Mouse (Mus musculus) heart, postnatal 36 days (tissue): Measurements from ENCODE around the gene Coro7. TPM values are rescaled to one million over a fixed set of nuclear protein-coding genes. Genes with fewer than 3 reads are reported as not detected.

ENCODE experiments used
- DNase-seq, 2 experiments: peaks; one replicate each; pipeline ENCODE4 v3.0.0; 2021 to 2022
- intact Hi-C: fragments of 180-260 bp; cut with DNase I; formaldehyde crosslinking; loops from one replicate; pipeline ENCODE4 v1.15.1; 2025
- total RNA-seq, 2 experiments: library from RNA; stranded (reverse); gene quantifications; 2 replicates each; pipeline ENCODE4 v1.2.3; 2021

Coro7 gene
- total RNA-seq, 2 experiments from 2014 or later: 13.0 to 13.7 TPM

- no peak for DNase-seq
- intact Hi-C loops: loop anchor here (5.0 kb wide), 1 partner anchor 229 kb away; no protein-coding TSS in a partner anchor
Measured at GRCm38 (mm10) chr16:4633661-4634060, 45.9 kb downstream of the Coro7 start.

GRCm38 (mm10) chr16:4632050-4632449 is 47.5 kb downstream of the Coro7 start:
- peak in 1 of 2 experiments; percentile 45 for DNase-seq
- intact Hi-C loops: loop anchor here (5.0 kb wide), 1 partner anchor 230 kb away; no protein-coding TSS in a partner anchor

GRCm38 (mm10) chr16:4629950-4630349 is 49.6 kb downstream of the Coro7 start:
- DNase-seq: peak; percentile 87 to 91
- intact Hi-C loops: loop anchor here (1.0 to 5.0 kb wide), 4 partner anchors 25 to 232 kb away; partner anchors contain the start of gene Cdip1

DNA sequence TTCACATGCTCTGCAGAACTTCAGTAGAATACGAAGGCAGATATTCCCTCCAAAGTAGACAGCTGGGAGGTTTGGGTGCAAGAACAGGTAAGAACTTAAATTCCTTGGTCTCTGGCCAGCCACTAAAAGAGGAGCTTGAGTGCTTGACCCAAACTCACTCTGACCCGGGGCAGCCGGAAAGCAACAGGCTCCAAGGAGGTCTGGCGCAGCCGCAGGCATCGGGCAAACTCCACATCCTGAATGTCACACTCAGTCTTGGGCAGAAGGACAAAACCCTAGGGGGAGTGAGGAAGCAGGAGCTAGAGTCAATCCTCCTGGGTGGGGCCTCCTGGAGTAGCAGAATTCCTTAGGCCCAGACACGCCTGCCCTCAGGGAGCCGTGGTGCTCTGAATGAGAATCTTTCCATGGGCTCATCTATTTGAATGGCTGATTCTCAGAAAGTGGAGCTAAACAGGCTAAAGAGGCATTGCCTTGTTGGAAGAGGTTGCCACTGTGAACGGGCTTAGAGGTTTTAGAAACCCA is 50.6 kb downstream of the Coro7 start:
- no peak for DNase-seq
- intact Hi-C loops: no loop called here

GRCm38 (mm10) chr16:4627105-4627504 is 52.5 kb downstream of the Coro7 start:
- no peak for DNase-seq
- intact Hi-C loops: no loop called here

GRCm38 (mm10) chr16:4624481-4625110 is 55.0 kb downstream of the Coro7 start, which contains the start of gene Pam16:
Gene Pam16, minus strand, starts transcription at chr16:4624988.
- DNase-seq: peak; percentile 90 to 93
- intact Hi-C loops: no loop called here

DNA sequence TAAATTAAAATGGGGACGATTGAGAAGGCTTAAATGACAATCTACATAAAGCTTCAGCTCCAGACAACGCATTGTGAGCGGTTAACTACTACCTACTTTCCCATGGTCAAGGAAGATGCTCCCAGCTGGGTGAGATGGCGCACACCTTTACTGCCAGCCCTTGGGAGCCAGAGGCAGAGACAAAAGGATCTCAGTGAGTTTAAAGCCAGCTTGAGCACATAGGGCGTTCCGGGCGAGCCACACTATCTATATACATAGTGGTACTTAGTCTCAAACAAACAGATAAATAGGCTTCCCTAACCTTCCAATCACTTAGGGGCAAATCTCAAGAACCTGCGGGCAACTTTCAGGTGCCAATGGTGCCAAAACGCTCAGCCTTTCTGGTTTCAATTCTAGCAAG is 55.5 kb downstream of the Coro7 start:
- intact Hi-C loops: no loop called here
- DNase-seq: no peak

- intact Hi-C loops: no loop called here
- DNase-seq: no peak
Measured at GRCm38 (mm10) chr16:4616829-4617228, 62.7 kb downstream of the Coro7 start.

DNA sequence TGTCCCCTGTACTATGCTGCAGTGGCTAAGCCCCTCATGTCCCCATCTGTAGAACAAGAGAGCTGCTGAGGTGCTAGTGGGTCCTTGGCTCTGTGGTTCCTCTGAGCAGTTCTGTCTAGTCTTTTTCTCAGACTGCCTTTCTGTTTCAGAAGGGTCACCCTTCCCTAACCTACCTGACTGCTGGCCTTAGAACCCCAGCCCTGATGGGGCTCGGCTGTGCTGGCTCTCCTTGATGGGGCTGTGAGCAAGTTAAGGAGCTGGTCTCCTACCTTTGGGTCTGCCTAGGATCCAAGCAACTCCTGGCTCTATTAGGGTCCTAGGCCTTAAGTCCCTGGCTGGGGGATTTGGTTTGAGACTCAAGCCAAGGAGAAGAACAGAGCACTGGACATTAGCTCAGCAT is 64.3 kb downstream of the Coro7 start:
- DNase-seq: no peak
- intact Hi-C loops: no loop called here

GRCm38 (mm10) chr16:4614639-4615038 is 64.9 kb downstream of the Coro7 start:
- intact Hi-C loops: no loop called here
- no peak for DNase-seq

DNA sequence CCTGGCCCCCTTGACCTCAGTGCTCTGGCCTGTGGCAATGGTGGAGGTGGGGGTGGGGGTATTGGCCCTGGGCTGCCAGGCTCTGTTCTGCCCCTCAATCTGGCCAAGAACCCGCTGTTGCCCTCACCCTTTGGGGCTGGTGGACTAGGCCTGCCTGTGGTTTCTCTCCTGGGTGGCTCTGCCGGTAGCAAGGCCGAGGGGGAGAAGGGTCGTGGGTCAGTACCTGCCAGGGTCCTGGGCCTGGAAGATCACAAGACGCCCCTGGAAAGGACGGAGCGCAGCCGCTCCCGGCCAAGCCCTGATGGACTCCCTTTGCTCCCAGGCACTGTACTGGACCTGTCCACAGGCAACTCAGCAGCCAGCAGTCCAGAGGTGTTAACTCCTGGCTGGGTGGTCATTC is 65.8 kb downstream of the Coro7 start:
- DNase-seq: no peak
- intact Hi-C loops: no loop called here

- intact Hi-C loops: no loop called here
- DNase-seq: no peak
Measured at GRCm38 (mm10) chr16:4611676-4612075, 67.9 kb downstream of the Coro7 start.

DNA sequence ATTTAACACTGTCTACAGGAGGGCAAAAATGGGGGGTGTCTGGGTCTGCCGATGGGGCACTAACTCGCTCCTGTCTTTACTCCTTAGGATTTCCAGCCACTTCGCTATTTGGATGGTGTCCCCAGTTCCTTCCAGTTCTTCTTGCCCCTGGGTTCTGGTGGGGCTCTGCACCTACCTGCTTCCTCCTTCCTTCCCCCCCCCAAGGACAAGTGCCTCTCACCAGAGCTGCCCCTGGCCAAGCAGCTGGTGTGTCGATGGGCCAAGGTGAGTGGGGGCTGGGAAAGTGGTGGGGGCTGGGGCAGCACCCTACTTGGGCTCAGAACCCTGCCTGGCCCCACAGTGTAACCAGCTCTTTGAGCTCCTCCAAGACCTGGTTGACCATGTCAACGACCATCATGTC is 68.4 kb downstream of the Coro7 start:
- no peak for DNase-seq
- intact Hi-C loops: no loop called here

DNA sequence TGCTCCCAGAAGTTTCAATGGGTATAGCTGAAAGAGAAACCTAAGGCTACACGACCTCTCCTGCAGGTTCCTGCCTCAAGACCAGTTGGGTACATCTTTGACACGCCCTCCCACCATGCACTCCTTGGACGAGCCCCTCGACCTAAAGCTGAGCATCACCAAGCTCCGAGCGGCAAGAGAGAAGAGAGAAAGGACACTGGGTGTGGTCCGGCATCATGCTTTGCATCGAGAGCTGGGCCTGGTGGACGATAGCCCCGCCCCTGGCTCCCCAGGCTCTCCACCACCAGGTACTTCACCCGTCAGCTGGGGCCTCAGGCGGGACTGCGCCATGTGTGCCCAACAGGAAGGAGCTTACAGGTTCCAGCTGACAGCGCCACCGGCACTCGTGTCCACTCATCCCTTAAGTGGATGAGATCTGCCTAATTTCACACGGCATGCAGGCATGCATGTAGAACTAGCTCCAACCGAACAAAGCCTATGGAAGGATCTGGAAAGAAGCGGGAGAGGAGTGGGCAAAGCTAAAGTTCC is 71.0 kb downstream of the Coro7 start:
- no peak for DNase-seq
- intact Hi-C loops: loop anchor here (5.0 kb wide), 2 partner anchors 121 to 291 kb away; no protein-coding TSS in a partner anchor

DNA sequence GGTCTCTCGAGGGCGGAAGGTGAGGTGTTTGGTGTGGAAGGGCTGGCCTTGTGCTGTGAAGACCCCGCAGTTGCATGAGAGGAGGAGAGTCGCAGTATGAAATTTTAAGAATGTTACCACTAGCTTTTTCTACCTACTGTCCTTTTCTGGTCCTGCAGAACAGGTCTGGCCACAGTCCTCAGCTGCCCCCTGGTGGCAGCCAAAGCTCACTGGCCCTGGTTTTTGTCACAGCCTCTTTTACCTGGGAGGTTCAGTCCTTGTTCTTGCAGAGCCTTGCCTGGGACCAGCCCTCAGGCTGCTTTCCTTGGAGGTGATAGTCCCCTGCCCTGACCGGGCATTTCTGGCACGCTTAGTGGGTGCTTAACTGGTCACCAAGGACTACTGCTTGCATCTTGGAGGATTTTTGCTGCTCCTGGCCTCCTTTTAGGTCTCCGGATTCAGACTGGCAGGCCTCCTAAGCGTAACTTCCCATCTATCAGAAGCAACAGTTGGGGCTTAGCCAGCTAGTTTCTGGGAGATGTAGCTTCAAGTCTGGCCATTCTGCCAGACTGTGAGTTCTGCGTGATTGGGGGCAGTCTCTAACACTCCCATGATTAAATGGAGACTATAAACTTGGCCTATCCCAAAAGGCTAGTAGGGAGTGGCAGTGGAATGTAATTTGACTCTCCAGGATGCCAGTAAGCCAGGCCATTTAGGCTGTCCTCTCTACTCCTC is 71.6 kb downstream of the Coro7 start:
- intact Hi-C loops: loop anchor here (1.0 to 5.0 kb wide), 5 partner anchors 15 to 291 kb away; no protein-coding TSS in a partner anchor

DNA sequence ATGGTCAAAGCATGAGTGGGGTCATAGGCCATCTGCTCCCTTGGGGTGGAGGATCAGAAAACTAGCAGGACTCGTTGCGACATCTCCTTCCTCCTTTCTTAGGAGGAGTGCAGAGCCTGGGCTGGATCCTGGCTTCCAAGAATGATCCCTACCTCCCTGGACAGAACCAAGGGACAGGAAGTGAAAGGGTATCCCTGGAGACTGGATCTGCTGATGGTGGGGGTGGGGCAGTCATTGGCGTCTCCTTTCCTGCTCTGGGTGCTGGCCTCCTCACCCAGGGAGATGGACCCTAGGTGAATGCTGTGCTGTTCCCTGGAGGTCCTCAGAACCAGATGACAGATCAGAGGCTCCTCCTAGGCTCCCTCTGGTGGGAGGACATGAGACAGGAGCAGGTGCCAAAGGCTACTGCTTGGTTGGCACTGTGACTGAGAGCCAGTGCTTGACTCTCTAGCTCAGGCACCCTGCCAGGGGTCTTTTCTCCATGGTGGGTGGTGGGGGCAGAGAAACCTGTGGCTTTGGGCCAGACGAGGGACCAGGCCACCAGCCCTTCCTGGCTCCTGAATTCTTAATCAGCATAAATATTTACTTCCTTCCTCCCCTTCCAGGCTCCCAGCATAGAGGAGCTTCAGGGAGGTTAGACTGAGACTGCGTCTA is 73.0 kb downstream of the Coro7 start:
- DNase-seq: peak; percentile 59 to 72
- intact Hi-C loops: loop anchor here (1.0 to 5.0 kb wide), 5 partner anchors 14 to 289 kb away; no protein-coding TSS in a partner anchor

More for the DNA sequence above, 71.6 kb downstream of the Coro7 start:
- peak; percentile 83 to 88 for DNase-seq

DNA sequence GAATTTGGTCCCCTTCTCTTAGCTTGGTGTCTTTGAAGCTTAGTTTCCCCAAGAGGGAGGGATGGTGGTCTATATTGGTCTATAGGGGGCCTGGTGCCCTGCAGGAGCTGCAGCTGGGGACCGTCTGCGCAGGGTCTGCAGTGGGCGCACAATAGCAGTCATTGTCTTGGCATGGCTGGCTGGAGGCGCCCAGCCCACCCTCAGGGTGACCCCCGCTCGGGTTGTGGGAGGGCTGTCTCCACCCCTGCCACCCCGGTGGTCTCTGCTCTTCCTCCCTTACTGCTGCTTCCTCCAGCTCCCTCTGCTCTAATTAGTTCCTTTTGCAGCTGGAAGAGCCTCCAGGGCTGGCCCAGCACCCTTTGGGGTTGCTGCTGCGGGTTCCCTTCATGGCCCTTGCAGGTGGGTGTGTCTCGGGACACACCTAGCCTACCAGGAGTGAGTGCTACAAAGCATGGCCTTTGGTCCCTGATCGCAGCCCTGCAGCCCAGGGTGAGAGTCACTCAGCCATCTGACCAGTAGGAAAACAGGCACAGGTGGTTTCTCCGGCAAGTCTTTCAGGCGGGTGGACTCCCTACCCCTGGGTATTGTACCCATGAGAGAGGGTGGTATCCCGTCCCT is 74.0 kb downstream of the Coro7 start:
- intact Hi-C loops: loop anchor here (2.0 to 5.0 kb wide), 3 partner anchors 13 to 288 kb away; no protein-coding TSS in a partner anchor
- DNase-seq: no peak

- DNase-seq: no peak
- intact Hi-C loops: no loop called here
Measured at GRCm38 (mm10) chr16:4604293-4604837, 75.2 kb downstream of the Coro7 start.

DNA sequence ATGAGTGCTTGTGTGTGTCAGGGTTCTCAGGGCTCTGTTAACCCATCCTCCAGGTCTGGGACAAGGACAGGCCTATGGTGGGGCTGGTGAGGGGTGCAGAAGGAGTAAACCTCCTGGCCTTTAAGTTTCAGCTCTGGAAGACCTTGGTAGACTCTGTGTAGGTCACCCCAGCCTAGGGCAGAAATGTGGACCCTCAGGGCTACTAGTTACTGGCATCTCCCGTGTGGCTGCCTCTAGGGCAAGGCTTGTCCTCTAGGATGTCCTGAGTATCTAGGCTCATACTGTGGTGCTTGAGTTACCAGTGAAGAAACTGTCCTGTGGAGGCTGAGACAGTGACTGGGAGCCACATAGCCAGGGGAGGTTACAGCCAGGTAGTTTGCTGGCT is 76.1 kb downstream of the Coro7 start:
- no peak for DNase-seq
- intact Hi-C loops: no loop called here
